Mouse (Mus musculus): ENCODE results near the gene B3gat3.

The B3gat3 gene

DNA sequence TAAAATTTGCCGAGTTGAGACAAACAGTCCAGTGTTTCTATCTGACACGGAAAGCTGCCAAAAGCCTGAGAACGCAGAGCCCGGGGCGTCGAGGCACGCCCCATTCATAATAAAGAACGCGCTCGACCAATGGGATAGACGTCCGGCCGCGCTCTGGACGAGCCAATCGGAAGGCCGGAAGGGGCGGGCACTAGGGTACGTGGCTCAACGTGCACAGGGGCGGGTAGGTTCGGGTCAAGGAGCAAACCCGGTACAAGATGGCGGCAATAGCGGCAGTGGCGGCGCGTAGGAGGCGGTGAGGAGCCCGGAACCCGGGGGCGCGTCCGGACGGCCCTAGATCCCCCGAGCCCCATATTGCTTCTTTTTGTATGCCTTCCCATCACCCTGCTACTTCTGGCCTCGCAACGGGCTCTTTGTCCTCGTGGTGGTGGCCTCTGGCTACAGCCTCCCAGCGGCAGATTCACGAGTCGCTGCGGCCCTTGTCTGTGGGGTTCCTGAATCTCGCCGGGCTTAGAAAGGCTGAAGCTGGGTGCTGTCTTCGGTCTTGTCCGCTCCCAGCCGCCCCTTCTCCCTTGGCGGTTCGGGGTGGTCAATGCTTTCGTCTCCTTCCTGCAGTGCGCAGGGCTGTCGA, 22.2 kb upstream of the B3gat3 start, which contains the start of gene Ganab:
TSS of gene Ganab (plus strand) at position 207 of the 631 bp plus-strand sequence.
- peak; percentile 90 to 92 for DNase-seq (ENCODE audit: low read depth in 2 of 2, low spot score in 2 of 2)

- peak in 1 of 2 experiments; percentile 18 for DNase-seq (ENCODE audit: low read depth in 2 of 2, low spot score in 2 of 2)
Measured at GRCm38 (mm10) chr19:8898576-8898975, 21.6 kb upstream of the B3gat3 start.

DNA sequence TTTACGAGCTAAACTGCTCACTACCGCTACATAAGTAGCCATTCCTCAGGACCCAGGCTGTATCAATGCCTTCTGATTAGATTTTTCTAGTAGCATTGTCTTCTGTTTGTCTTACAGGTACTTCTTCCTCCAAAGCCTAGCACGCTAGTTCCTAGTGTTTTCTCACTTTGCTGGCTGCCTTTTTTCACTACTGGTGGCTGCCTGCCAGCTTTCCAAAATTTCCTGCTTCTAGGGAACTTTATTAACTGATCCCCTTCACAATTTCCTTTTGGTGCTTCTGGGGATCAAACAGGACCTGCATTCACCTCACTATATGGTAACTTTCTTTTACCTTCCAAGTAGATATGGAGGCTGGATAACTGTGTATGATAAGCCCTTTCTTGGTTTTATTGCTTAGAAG, 21.1 kb upstream of the B3gat3 start:
- no peak for DNase-seq (ENCODE audit: low read depth in 2 of 2, low spot score in 2 of 2)

DNA sequence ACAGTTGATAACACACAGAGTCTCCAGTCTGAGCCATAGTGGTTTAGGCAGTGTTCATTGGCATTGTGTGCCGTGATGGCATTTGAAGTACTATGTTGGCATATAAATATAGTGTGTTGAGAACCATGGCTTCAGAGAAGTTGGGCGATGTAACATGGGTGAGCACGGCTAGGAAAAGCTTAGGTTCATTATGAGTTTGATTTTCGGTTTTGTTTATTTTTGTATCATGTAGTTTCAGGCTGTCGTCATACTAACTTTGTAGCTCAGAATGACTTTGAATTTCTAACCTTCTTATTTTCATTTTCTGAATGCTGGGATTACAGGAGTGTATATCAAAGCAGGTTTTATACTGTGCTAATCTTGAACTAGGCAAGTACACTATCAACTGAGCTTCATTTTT, 16.8 kb upstream of the B3gat3 start:
- DNase-seq (ENCODE audit: low read depth in 2 of 2, low spot score in 2 of 2) = no peak

GRCm38 (mm10) chr19:8908531-8908930, 11.6 kb upstream of the B3gat3 start:
- DNase-seq (ENCODE audit: low read depth in 2 of 2, low spot score in 2 of 2) = no peak

- DNase-seq (ENCODE audit: low read depth in 2 of 2, low spot score in 2 of 2) = no peak
Measured at GRCm38 (mm10) chr19:8911810-8912209, 8.4 kb upstream of the B3gat3 start.

GRCm38 (mm10) chr19:8914212-8914611, 6.0 kb upstream of the B3gat3 start:
- DNase-seq (ENCODE audit: low read depth in 2 of 2, low spot score in 2 of 2) = no peak

DNA sequence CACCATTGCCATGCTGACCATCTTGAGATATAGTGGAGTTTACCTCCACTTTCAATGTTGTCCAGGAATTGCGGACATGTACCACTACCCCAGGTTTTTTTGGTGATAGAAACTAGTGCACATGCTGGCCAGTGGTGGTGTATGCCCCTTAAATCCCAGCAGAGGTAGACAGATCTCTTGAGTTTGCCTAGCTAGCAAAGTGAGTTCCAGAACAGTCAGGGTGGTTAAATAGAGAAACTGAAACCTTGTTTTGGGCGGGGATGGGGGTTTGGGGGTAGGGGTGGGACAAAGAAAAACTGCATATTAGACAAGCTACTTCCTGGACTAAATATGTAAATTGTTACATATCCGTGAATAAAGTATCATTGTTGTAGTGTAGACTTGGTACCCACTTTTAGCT, 1.2 kb upstream of the B3gat3 start:
- no peak for DNase-seq (ENCODE audit: low read depth in 2 of 2, low spot score in 2 of 2)

- no peak for DNase-seq (ENCODE audit: low read depth in 2 of 2, low spot score in 2 of 2)
Measured at GRCm38 (mm10) chr19:8919684-8920072, 496 bp upstream of the B3gat3 start.

- no peak for DNase-seq (ENCODE audit: low read depth in 2 of 2, low spot score in 2 of 2)
Measured at GRCm38 (mm10) chr19:8920836-8921291, 690 bp downstream of the B3gat3 start.

- DNase-seq (ENCODE audit: low read depth in 2 of 2, low spot score in 2 of 2) = no peak
Measured at GRCm38 (mm10) chr19:8921741-8922140, 1.6 kb downstream of the B3gat3 start.

DNA sequence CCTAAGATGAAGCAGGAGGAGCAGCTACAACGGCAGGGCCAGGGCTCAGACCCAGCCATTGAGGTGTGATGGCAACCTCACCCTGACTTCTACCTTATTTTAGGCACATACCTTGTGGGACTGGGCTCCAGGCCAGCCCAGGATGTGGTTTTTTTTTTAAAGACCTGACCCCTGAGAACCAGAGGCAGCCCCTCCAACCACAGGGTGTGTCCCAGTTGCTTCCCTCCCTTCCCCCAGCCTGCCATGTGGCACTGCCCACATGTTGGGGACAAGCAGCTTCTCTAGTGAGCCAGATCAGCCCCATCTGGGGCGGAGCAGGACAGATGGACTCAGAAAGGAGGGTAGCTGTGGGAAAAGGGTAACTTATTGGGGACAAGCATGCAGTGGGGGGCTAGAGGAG, 6.6 kb downstream of the B3gat3 start:
- DNase-seq (ENCODE audit: low read depth in 2 of 2, low spot score in 2 of 2) = no peak

- no peak for DNase-seq (ENCODE audit: low read depth in 2 of 2, low spot score in 2 of 2)
Measured at GRCm38 (mm10) chr19:8927891-8928525, 7.8 kb downstream of the B3gat3 start.

DNA sequence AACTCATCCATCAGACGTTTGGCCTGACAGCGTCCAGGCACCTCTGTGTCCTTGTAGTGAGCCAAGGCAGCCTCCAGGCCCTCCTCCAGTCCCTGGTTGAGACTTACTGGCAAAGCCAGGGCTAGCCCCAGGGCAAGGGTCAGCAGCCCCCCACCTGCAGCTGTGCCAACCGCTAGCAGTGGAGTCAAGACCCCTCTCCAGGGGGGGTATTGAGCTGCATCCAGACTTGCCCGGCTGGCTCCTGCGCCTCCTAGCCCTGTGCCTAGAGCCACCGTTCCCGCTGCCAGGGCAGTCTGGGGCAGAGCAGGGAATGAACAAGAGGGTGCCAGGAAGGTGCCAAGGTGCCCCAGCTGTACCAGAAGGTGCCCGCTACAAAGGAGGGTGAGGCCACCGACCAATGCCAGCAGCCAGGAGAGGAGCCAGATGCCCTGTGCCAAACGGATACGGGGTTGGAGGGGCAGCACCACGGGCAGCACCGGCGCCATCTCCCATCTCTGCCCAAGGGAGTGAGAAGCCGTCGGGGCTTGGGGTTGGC, 8.6 kb downstream of the B3gat3 start:
- DNase-seq (ENCODE audit: low read depth in 2 of 2, low spot score in 2 of 2) = peak in 1 of 2 experiments; percentile 20

- DNase-seq (ENCODE audit: low read depth in 2 of 2, low spot score in 2 of 2) = peak; percentile 77 to 83
Measured at GRCm38 (mm10) chr19:8929224-8930088, 9.3 kb downstream of the B3gat3 start, which contains the start of the genes Rom1 and Eml3. Gene Rom1 (minus strand): TSS chr19:8929356. Gene Eml3 (plus strand): TSS chr19:8929552.

- no peak for DNase-seq (ENCODE audit: low read depth in 2 of 2, low spot score in 2 of 2)
Measured at GRCm38 (mm10) chr19:8930117-8930516, 9.9 kb downstream of the B3gat3 start.

GRCm38 (mm10) chr19:8930771-8931170, 10.6 kb downstream of the B3gat3 start:
- no peak for DNase-seq (ENCODE audit: low read depth in 2 of 2, low spot score in 2 of 2)

GRCm38 (mm10) chr19:8936736-8937135, 16.6 kb downstream of the B3gat3 start:
- DNase-seq (ENCODE audit: low read depth in 2 of 2, low spot score in 2 of 2) = no peak

GRCm38 (mm10) chr19:8940526-8941133, 20.5 kb downstream of the B3gat3 start:
- no peak for DNase-seq (ENCODE audit: low read depth in 2 of 2, low spot score in 2 of 2)

GRCm38 (mm10) chr19:8941136-8941514, 21.0 kb downstream of the B3gat3 start:
- no peak for DNase-seq (ENCODE audit: low read depth in 2 of 2, low spot score in 2 of 2)
